Mouse (Mus musculus) gastrocnemius, adult 18-20 months (tissue): Measurements from ENCODE around the gene Unc45b. TPM values are rescaled to one million over a fixed set of nuclear protein-coding genes. Genes with fewer than 3 reads are reported as not detected.
A peak's percentile ranks its signal among the peaks of the same experiment; 100 is the strongest.
"Not testable (repeated sequence)": the region's sequence is repeated elsewhere in the genome, so short reads cannot be mapped to it uniquely, and the experiment has no call there.

ENCODE experiments used
- DNase-seq: peaks from one replicate; pipeline ENCODE4 v3.0.0; 2021; ENCODE audit warnings: low spot score
- total RNA-seq, 2 experiments: library from RNA; stranded (reverse); gene quantifications; 2 replicates each; pipeline ENCODE4 v1.2.3; 2021

Gene Unc45b
- total RNA-seq, 2 experiments from 2014 or later = 186 to 189 TPM

- DNase-seq = no peak
Observed at GRCm38 (mm10) chr11:82891936-82892335, 18.4 kb upstream of the Unc45b start, which contains the start of gene Fndc8. Gene Fndc8 (plus strand): TSS chr11:82892124.

- DNase-seq = no peak
Observed at GRCm38 (mm10) chr11:82897478-82897877, 12.9 kb upstream of the Unc45b start.

- no peak for DNase-seq
Observed at GRCm38 (mm10) chr11:82899720-82900119, 10.6 kb upstream of the Unc45b start.

GRCm38 (mm10) chr11:82901606-82902310 lies 8.6 kb upstream of the Unc45b start:
- DNase-seq = no peak

GRCm38 (mm10) chr11:82904952-82905351 lies 5.4 kb upstream of the Unc45b start:
- DNase-seq = no peak

- no peak for DNase-seq
Observed at GRCm38 (mm10) chr11:82905816-82906215, 4.5 kb upstream of the Unc45b start.

- DNase-seq = peak; percentile 94
Observed at GRCm38 (mm10) chr11:82907651-82908607, 2.4 kb upstream of the Unc45b start, which contains the start of gene Nle1. Gene Nle1 (minus strand): TSS chr11:82908411.

- DNase-seq = no peak
Observed at GRCm38 (mm10) chr11:82908608-82908989, 1.8 kb upstream of the Unc45b start.

- peak; percentile 90 for DNase-seq
Observed at GRCm38 (mm10) chr11:82910679-82911389, 484 bp downstream of the Unc45b start.

GRCm38 (mm10) chr11:82914711-82915352 lies 4.5 kb downstream of the Unc45b start:
- DNase-seq = peak; percentile 77

GRCm38 (mm10) chr11:82920768-82921167 lies 10.4 kb downstream of the Unc45b start:
- no peak for DNase-seq

- no peak for DNase-seq
Observed at GRCm38 (mm10) chr11:82921691-82922090, 11.3 kb downstream of the Unc45b start.

GRCm38 (mm10) chr11:82923910-82924309 lies 13.6 kb downstream of the Unc45b start:
- DNase-seq = not testable (repeated sequence)

GRCm38 (mm10) chr11:82928897-82929632 lies 18.7 kb downstream of the Unc45b start:
- DNase-seq = no peak

GRCm38 (mm10) chr11:82929633-82929950 lies 19.2 kb downstream of the Unc45b start:
- peak; percentile 28 for DNase-seq

- not testable (repeated sequence) for DNase-seq
Observed at GRCm38 (mm10) chr11:82930391-82930955, 20.1 kb downstream of the Unc45b start.

GRCm38 (mm10) chr11:82931161-82931560 lies 20.8 kb downstream of the Unc45b start:
- not testable (repeated sequence) for DNase-seq

GRCm38 (mm10) chr11:82931671-82932450 lies 21.5 kb downstream of the Unc45b start:
- not testable (repeated sequence) for DNase-seq

GRCm38 (mm10) chr11:82933186-82933585 lies 22.8 kb downstream of the Unc45b start:
- no peak for DNase-seq
